Mouse (Mus musculus): Measurements from ENCODE around the gene Rictor. TPM values are rescaled to one million over a fixed set of nuclear protein-coding genes. Genes with fewer than 3 reads are reported as not detected.

The Rictor gene
- 26.0 and 29.8 TPM in 2 replicates for total RNA-seq (2015)
- total RNA-seq (2017) = 19.4 and 29.6 TPM in 2 replicates

DNA sequence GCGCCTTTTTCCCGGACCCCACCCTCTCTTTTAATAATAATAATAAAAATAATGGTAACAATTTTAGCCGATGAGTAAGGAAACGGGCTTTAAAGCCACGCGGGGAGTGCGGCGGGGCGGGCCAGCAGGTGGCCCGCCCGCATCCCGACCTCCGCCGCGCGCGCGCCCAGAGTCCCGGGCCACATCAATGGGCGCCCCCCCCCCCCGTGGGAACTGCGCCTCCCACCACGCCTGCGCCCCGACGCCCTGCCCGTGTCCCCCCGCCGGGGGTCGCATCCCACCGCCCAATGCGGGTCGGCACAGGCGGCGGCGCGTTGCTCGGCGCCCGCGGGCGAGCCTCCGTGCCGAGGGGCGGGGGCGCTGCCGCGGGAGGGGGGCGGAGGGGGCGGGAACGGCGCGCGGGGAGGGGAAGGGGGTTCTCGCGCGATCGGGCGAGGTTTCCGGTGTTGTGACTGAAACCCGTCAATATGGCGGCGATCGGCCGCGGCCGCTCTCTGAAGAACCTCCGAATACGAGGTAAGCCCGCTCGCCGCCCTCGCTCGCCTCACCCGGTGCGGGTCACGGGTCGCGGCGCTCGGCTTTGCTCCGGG, at the start of gene Rictor:
Gene Rictor (plus strand): TSS at position 444 of the 590 bp plus-strand sequence.
- peak; percentile 55 for ATAC-seq (replicated peaks; ENCODE audit: poor library complexity)

DNA sequence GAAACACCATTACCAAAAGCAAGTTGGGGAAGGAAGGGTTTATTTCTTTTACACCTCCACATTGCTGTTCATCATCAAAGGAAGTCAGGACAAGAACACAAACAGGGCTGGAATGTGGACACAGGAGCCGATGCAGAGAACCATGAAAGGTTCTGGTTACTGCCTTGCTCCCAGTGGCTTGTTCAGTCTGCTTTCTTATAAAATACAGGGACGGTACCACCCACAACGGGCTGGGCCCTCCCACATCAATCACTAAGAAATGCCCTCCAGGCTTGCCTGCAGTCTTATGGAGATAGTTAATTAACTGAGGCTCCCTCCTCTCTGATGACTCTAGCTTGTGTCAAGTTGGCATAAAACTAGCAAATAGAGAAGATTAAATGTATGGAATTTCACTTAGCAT, 46.2 kb upstream of the Rictor start:
- no peak for ATAC-seq (replicated peaks; ENCODE audit: poor library complexity)

DNA sequence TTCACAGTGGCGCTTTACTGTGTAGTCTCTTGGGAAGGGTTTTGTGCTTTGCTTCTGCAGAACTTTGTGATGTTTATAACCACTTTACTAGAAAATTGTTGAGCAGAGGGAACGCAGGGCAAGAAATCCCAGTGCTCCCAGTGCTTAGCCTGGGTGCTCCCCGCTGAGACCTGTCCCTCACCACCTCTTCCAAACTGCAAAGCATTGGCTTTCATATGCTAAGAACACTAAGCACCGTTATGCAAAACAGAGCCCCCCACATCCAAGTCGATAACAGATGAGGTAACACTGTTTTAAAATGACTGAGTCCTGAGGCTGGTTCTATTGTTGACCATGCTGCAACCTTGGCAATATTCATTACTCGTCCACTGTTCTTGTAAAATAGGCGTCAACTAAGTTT, 44.2 kb upstream of the Rictor start:
- no peak for ATAC-seq (replicated peaks; ENCODE audit: poor library complexity)

DNA sequence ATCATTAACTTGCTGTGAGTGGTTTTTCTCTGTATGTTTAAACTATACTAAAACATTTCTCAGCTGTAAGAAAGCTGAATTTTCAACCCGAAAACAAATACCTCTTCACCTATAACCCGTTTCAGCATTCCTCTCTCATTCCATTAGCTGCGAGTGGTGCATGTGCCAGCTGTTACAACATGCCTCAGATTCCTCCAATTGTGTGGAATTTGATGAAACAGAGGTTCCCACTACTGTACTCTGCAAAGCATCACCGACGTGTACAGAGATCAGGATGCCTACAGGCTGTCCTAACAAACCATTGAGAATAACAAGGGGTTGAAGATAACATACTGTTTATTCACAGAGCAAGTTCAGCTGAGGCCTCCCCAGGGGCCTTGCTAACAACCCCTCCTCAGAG, 42.1 kb upstream of the Rictor start:
- ATAC-seq (replicated peaks; ENCODE audit: poor library complexity) = no peak

DNA sequence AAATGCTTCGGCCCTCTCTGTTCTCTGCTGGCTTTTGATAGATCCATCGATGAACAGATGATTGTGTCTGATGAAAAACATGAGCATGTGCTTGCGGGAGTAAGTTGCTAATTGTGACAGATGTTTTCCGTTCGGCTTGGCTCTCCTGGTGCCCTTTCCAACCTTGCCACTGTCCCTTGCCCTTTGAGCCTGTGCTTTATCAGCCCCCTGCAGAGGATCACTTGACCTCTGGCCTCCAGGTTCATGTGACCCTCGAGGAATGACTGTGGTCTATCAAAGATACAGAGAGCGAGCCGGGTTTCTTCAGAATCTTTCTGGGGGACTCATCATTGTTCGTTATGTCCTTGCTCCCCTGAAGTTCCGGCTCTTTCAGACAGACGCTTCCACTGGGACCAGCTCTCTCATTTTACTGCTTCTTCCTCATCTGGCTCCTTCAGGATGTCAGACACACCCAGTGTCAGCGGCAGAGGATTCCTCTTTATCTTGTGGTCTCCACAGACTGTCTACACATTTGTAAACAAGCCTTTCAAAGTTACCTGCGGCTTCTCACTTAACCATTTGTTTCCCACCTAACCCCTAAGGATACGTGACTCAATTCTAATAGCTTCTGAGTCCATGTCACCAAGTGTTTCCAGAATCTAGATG, 39.3 kb upstream of the Rictor start:
- ATAC-seq (replicated peaks; ENCODE audit: poor library complexity) = no peak

DNA sequence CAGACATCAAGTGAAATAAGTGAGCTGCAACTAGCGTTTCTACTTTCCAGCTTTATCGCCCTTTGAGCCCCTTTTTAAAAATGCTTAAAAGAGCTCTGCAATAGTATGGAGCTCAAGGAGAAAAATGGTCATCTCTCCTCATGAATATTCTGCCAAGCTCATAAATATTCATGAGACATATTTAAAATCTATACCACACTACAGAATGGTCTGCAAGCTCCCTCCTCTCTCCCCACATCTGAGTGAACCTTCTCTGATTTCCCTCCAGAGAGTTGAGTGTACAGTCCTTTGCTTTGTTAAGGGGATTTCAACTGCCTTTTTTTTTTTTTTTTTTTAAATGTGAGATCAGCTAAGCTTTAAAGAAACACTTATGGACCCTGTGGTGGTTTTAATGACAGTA, 29.7 kb upstream of the Rictor start:
- ATAC-seq (replicated peaks; ENCODE audit: poor library complexity) = no peak

DNA sequence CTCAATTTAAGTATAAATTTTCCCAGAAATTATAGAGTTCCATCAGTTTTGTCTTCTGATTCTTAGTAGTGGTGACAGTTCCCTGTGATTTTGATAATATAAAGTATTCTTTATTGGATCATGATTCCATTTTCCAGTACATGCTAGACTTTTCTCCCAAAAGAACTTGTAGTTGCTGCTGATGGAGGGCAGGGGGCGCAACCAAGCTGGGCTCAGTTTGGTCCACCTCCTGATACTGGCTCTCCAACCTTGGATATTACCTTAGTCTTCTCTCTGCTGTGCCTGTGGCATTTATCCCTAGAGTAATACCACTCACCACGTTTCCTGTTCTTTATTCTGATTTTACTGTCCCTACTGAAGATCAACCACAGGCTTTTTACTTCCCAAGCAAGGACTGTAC, 6.0 kb upstream of the Rictor start:
- ATAC-seq (replicated peaks; ENCODE audit: poor library complexity) = peak; percentile 43; the same call in 1 of the 2 replicates

DNA sequence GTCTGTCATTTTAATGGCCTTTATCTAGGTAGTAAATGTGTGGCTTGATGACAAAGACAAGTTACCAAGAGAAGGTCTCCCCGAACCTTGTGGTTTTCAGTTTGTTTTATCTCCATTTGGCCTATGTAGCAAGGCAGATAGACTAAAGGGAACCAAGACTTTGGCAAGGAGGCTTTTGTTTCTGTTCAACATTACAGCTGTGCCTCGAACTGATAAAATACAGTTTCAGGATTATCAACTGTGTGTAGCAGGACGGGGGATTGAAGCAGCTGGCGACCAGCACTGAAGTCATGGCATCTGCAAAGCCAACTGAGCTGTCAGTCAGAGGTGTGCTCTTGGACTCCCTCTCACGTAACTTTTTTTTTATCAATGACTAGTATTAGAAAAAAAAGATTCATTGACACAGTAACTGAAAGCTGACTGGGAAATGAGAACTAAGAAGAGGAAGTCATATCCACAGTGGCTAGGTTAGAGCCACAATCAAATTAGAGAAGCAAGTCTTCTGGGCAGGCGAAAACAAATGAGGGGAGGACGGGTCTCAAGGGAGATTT, 2.8 kb upstream of the Rictor start:
- ATAC-seq (replicated peaks; ENCODE audit: poor library complexity) = peak; percentile 65

DNA sequence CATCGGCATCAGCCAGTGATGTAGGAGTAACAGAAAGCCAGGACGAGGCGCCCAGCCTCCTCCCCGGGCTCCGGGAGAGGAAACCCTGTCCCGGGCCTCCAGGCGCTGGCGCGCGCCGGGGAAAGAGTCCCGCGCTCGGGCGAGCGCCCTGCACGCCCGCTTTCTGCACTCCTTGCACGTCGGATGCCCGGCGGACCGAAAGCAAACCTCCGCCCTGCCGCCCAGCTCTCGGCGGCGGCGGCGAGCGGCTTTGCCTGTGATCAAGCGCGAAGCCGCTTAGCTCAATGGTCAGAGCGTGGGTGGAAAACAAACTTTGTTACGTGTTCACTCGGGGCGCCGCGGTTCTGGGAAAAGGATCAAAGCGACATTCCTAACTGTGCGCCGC, 636 bp upstream of the Rictor start:
- peak; percentile 14 for ATAC-seq (replicated peaks; ENCODE audit: poor library complexity)

DNA sequence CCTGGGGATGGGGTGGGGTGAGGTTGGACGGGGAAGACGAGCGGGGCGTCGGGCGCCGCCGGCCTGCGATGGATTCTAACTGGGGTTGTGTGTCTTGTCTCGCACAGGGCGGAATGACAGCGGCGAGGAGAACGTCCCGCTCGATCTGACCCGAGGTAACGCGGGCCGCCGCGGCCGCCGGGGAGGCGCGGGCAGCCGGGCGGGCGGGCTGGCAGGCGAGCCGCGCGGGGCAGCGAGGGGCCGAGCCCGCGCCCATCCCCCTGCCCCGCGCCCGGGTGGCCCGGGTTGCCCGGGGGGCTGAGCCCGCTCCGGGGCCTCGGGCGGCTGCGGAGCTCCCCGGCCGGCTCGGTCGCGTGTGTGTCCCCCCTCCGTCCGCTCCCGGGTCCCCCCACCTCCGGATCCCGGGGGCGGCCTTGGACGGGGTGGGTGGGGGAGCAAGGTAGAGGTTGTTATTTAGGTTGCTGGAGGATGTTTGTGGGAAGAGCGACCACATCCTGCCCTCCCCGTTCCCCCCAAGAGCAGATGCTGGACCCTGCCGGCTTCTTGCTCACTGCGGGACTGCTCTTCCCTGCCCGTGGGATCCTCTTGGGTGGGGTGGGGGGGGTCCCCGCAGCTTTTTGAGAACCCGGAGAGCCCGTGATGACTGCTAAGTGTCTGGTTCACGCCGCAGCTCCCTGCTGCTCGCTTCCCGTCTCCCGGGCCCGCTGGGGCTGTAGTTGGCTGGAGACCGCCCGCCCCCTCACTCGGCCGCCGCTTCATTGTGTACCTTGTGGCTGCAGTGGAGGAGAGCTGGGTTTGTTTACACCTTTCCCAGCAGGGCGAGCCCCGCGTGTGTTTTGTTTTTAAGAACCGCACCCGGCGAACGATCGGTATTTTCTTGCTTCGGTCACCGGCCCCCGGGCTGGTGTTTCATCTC, 605 bp downstream of the Rictor start:
- 0 out of 2 replicates have a peak, but pooled peaks have one; percentile 1 for ATAC-seq (replicated peaks; ENCODE audit: poor library complexity)

DNA sequence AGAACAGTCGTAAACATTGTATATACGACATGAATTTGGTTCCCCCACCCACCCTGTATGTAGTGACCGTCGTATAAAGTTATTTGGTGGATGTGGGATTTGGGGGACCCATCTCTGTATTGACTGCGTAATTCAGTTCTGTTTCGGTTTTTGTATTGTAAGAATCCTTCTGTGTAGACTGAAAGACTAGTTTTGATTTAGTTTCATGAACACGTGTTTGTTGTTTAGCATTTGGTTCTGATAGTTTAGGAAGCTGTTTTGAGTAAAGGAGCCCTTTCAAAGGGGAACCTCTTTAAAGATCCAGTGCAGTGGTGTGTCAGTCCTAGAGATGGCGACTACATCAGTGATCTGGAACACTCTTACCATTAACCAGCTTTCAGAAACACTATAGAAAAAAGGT, 1.4 kb downstream of the Rictor start:
- no peak for ATAC-seq (replicated peaks; ENCODE audit: poor library complexity)

DNA sequence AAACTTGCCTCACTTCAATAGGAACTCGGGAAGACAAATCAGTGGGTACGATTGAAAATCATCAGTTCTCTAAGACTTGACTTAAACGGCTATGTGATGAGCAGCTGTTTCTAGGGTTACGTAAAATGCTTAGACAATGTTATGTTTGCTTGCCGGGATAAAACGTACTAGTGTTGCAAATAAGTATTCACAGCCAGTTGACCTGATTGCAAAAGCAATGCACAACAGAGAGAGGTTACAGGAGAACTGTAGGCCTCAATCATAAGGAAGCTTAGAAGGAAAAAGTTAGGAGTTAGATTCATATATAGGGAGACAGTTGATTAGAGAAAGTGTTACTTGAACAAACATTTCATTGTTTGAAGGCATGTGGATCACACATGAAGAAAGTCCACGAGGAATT, 2.2 kb downstream of the Rictor start:
- ATAC-seq (replicated peaks; ENCODE audit: poor library complexity) = no peak

DNA sequence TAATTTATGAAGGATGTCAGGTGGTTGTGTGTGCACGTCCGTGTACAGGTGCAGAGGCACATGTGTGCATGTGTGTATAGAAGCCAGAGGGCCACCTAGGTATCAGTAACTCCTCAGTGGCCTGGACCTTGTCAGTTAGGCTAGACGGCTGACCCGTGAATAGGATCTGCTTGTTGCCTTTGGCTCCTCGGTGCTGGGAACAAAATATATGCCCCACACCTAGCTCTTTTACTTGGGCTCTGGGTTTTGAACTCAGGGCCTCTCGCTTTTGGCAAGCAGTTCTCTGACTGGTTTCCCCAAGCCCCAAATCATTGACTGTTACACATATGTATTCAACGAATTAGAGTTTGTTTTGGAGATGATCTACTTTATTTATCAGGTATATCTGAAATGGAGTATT, 3.0 kb downstream of the Rictor start:
- no peak for ATAC-seq (replicated peaks; ENCODE audit: poor library complexity)

DNA sequence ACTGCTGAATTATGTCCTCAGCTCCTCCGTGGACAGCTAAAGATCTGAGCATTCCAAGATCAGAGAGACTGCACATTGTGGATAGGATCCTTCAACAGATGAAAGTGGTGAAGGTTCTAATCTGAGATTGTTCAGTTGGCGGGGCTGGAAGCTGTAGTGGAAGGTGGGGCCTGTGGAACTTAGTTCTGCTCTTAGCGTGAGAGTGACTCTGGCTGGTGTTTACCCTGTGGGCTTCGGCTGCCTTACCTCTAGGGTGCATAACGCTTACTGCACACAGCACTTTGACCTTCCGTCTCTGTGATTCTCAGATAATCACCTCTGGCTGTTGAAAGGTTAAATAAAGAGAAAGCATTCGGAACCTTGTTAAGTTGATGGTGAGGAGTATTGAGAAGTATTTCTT, 6.6 kb downstream of the Rictor start:
- ATAC-seq (replicated peaks; ENCODE audit: poor library complexity) = peak; percentile 55

DNA sequence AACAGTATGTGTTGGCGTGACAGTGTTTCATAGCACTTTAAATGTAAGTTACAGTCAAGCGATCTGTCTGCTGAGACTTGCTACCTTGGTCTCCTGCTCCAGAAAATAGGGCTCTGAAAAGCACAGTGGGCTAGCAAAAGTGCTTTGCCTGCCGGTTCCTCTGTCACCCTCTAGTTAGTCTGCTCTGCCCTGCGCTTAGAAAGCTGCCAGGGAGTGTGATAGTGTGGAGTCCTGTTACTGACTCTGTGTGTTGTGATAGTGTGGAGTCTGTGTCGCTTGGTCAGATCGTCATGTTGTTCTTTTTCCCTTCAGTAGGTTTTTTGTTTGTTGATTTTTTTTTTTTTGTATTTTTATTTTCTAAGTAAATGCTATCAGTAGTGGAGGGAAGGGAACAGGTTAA, 7.1 kb downstream of the Rictor start:
- ATAC-seq (replicated peaks; ENCODE audit: poor library complexity) = 0 out of 2 replicates have a peak, but pooled peaks have one; percentile 23

DNA sequence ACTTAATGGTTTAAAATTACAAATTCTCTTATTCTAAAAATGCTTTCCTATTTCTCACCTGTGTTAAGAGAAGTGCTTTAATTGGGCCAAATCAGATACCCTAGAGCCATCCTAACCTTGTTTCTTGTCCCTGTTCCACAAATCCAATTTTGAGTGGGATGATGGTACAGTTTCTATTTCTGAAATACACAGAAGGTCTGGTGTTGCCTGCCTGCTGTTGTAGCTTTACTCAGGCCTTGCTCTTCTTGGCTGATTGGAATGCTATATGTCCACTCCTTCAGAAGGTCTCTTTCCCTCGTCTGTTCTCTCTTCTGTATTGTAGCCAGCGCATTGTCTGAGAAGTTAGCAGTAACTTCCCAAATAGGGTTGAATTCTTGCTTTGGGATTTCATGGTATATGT, 13.2 kb downstream of the Rictor start:
- ATAC-seq (replicated peaks; ENCODE audit: poor library complexity) = no peak

DNA sequence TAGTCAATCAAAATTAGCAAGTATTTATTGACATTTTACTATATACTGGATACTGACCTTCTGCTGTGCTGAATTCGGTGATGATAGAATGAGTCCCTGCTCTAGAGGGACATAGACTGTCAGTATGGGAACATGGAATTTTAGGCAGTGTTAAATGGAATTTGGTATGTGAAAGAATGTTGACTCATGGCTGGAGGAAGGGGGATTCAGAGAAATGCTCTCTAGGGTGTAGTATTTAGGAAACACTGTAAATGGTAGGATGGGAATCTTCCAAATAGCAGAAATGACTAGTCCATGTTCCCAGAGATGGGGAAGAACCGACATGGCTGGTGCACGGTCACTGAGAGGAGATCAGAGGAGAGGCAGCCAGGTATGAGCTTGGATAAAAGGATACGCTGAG, 13.6 kb downstream of the Rictor start:
- no peak for ATAC-seq (replicated peaks; ENCODE audit: poor library complexity)

DNA sequence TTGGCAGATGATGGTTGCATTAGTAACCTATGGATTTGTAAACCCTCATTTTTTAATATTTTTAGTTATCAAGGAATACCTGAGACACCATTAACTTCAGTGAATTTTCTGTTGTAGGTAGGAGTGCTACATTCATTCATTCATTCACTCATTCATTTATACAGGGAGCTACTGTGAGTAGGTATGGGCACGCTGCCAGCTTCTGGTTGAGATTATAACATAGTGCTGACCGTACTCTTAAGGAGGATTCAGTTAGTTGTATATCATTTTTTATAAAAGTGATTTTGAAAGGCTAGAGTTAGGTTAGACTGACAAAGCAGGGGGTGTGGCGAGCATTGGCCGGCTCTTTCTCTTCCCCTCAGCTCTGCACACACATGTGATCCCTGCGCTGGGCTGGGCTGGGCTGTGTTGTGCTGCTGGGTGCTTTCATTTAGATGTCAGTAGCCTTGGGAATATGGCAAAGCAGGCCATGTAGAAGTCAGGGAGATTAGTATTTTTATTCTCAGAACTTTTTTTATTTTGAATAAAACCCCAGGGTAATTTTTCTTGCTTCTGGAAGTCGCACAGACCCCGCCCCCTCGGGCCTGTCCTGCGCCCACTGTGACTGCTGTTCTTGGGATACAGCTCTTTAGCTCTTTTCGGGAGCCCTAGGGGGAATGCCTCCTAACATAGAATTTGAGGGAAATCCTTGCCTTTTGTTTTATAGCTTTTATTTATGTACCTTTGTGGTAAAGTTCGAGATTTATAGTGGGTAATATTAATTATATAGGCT, 14.4 kb downstream of the Rictor start:
- peak; percentile 32 for ATAC-seq (replicated peaks; ENCODE audit: poor library complexity)

DNA sequence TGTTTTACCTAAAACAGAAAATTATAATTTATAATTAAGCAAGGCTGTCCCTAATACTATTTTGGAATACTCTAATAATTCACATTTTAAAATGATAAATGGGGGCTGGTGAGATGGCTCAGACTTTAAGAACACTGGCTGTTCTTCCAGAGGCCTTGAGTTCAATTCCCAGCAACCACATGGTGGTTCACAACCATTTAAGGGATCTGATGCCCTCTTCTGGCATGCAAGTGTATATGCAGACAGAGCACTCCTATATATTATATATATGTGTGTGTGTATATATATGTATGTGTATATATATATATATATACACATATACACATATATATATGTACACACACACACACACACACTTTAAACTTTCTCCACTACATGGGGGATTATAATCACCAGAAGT, 15.2 kb downstream of the Rictor start:
- peak; percentile 41; the same call in 1 of the 2 replicates for ATAC-seq (replicated peaks; ENCODE audit: poor library complexity)

DNA sequence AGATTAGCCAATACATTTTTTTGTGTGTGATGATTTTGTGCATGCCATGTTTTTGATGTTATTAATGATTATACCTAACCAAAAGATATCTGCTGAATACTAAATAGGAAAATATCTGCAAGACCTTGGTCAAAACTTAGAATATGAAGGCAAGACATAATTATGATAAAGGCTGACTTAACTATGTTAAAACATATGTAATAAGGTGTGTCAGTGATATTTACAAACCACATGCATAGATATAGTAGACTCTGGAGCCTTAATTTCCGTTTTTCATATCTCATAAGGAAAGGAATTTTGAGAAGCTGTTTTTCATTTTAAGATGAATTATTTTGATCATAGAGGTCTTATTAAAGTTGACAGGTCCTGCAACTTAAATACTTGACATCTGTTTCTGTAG, 16.3 kb downstream of the Rictor start:
- no peak for ATAC-seq (replicated peaks; ENCODE audit: poor library complexity)
